Mouse (Mus musculus) embryonic facial prominence, embryonic 14.5 days (tissue): ENCODE measurements around the gene Iah1. TPM values are rescaled to one million over a fixed set of nuclear protein-coding genes. Genes with fewer than 3 reads are reported as not detected.

Source experiments
- ATAC-seq: fragments of 200-750 bp; cut with Nextera tagmentation; 2 replicates; pipeline ENCODE4 v1.8.0; 2017; ENCODE audit warnings: low read depth, moderate number of reproducible peaks, moderate TSS enrichment
- DNase-seq: peaks from one replicate; pipeline ENCODE4 v3.0.0-alpha.2; 2015; ENCODE audit warnings: low spot score
- H3K27ac ChIP-seq: fragments of 300-500 bp; sonication (generic); replicated peaks from 2 replicates; pipeline ENCODE4 v1.5.1; 2014; ENCODE audit warnings: low read depth, mild to moderate bottlenecking, low read length, moderate library complexity
- H3K27me3 ChIP-seq: fragments of 300-500 bp; sonication (generic); replicated peaks from 2 replicates; pipeline ENCODE4 v1.6.1; 2014; ENCODE audit warnings: low read length; ENCODE audit not compliant: control insufficient read depth, insufficient read depth
- H3K36me3 ChIP-seq: fragments of 300-500 bp; sonication (generic); 2 replicates; pipeline ENCODE4 v1.6.1; 2014; ENCODE audit warnings: low read length, mixed read lengths; ENCODE audit not compliant: control insufficient read depth, insufficient read depth
- H3K4me1 ChIP-seq: fragments of 300-500 bp; sonication (generic); 2 replicates; pipeline ENCODE4 v1.6.1; 2014; ENCODE audit warnings: antibody characterized with exemption, low read length; ENCODE audit not compliant: control insufficient read depth, insufficient read depth
- H3K4me2 ChIP-seq: fragments of 300-500 bp; sonication (generic); 2 replicates; pipeline ENCODE4 v1.6.1; 2014; ENCODE audit warnings: low read depth, mild to moderate bottlenecking, low read length, moderate library complexity, mixed read lengths
- H3K4me3 ChIP-seq: fragments of 300-500 bp; sonication (generic); 2 replicates; pipeline ENCODE4 v1.5.1; 2014; ENCODE audit warnings: low read depth, mild to moderate bottlenecking, low read length
- H3K9ac ChIP-seq: fragments of 300-500 bp; sonication (generic); 2 replicates; pipeline ENCODE4 v1.6.1; 2014; ENCODE audit warnings: low read depth, mild to moderate bottlenecking, low read length, moderate library complexity, mixed read lengths
- H3K9me3 ChIP-seq: fragments of 300-500 bp; sonication (generic); 2 replicates; pipeline ENCODE4 v1.6.1; 2016; ENCODE audit warnings: low read length; ENCODE audit not compliant: control insufficient read depth
- WGBS: fragments of 180-500 bp; shearing (Covaris S2); extraction: QIAGEN DNeasy Blood & Tissue Kit; methylation state at CpG from one replicate; pipeline ENCODE4 v1.1.7; 2014; 5-methylcytosine and 5-hydroxymethylcytosine counted together
- polyA plus RNA-seq: library from polyadenylated mRNA; unstranded; fragments of >200 nt; fragmentation: Nextera tagmentation; extraction: Ambion mirVana; gene quantifications from 2 replicates; pipeline ENCODE4 v1.2.1, GENCODE M21; 2014

Iah1 gene
- polyA plus RNA-seq, 1 experiment from 2014 or later, result 45.1 TPM

- H3K9ac ChIP-seq, result no peak overlapping the region
- H3K27me3 ChIP-seq, result no peaks in the 10 kb centered on the region
- H3K4me1 ChIP-seq, result no peaks in the 10 kb centered on the region
- H3K4me3 ChIP-seq, result no peak overlapping the region
- peaks cover 70% of the 10 kb centered on the region for H3K36me3 ChIP-seq
- H3K4me2 ChIP-seq, result no peak overlapping the region
- 94% methylated on average over 5 of the region's 5 CpGs for whole genome bisulfite sequencing
- ATAC-seq (no peak), DNase-seq (no peak)
- no peaks in the 10 kb centered on the region for H3K9me3 ChIP-seq
- H3K27ac ChIP-seq, result no peak overlapping the region
Measured at GRCm38 (mm10) chr12:21340674-21341073, 24.5 kb downstream of the Iah1 start.

- H3K27ac ChIP-seq, result no peak overlapping the region
- H3K9me3 ChIP-seq, result no peaks in the 10 kb centered on the region
- no peak overlapping the region for H3K9ac ChIP-seq
- H3K4me3 ChIP-seq, result no peak overlapping the region
- no peaks in the 10 kb centered on the region for H3K4me1 ChIP-seq
- peaks cover 56% of the 10 kb centered on the region for H3K36me3 ChIP-seq
- 91% methylated on average over 7 of the region's 7 CpGs for WGBS
- ATAC-seq (no peak), DNase-seq (no peak)
- no peaks in the 10 kb centered on the region for H3K27me3 ChIP-seq
- no peak overlapping the region for H3K4me2 ChIP-seq
Measured at GRCm38 (mm10) chr12:21346972-21347371, 30.8 kb downstream of the Iah1 start.

GRCm38 (mm10) chr12:21350113-21350876, 34.1 kb downstream of the Iah1 start:
- H3K27me3 ChIP-seq, result no peaks in the 10 kb centered on the region
- H3K36me3 ChIP-seq, result peaks cover 55% of the 10 kb centered on the region
- H3K9ac ChIP-seq, result no peak overlapping the region
- H3K4me2 ChIP-seq, result no peak overlapping the region
- no peaks in the 10 kb centered on the region for H3K4me1 ChIP-seq
- DNase-seq, result no peak
- H3K4me3 ChIP-seq, result no peak overlapping the region
- H3K27ac ChIP-seq, result no peak overlapping the region
- 68% methylated on average over 7 of the region's 7 CpGs for WGBS
- H3K9me3 ChIP-seq, result no peaks in the 10 kb centered on the region
- no peak for ATAC-seq

- Histone ChIP-seq H3K4me3 (no peak overlapping the region), H3K27me3 (no peaks in the 10 kb centered on the region), H3K27ac (no peak overlapping the region), H3K36me3 (peaks cover 50% of the 10 kb centered on the region), H3K9ac (no peak overlapping the region), H3K4me1 (no peaks in the 10 kb centered on the region), H3K4me2 (no peak overlapping the region), H3K9me3 (no peaks in the 10 kb centered on the region)
- WGBS, result 95% methylated on average over 8 of the region's 8 CpGs
- DNase-seq (no peak), ATAC-seq (no peak)
Measured at GRCm38 (mm10) chr12:21353681-21354080, 37.5 kb downstream of the Iah1 start.

GRCm38 (mm10) chr12:21362686-21363085, 46.5 kb downstream of the Iah1 start:
- Histone ChIP-seq H3K36me3 (no peaks in the 10 kb centered on the region), H3K27ac (no peak overlapping the region), H3K9ac (no peak overlapping the region), H3K4me1 (no peaks in the 10 kb centered on the region), H3K4me3 (no peak overlapping the region), H3K9me3 (no peaks in the 10 kb centered on the region), H3K4me2 (no peak overlapping the region), H3K27me3 (no peaks in the 10 kb centered on the region)
- no peak for DNase-seq
- 79% methylated on average over 2 of the region's 2 CpGs for WGBS
- ATAC-seq, result no peak

GRCm38 (mm10) chr12:21363195-21363594, 47.0 kb downstream of the Iah1 start:
- H3K4me2 ChIP-seq, result no peak overlapping the region
- no peak for DNase-seq
- WGBS, result 86% methylated on average over 3 of the region's 3 CpGs

GRCm38 (mm10) chr12:21364624-21365435, 48.6 kb downstream of the Iah1 start:
- ATAC-seq, result no peak
- DNase-seq, result no peak
- no peaks in the 10 kb centered on the region for H3K4me1 ChIP-seq
- no peaks in the 10 kb centered on the region for H3K27me3 ChIP-seq
- no peak overlapping the region for H3K4me3 ChIP-seq
- no peaks in the 10 kb centered on the region for H3K36me3 ChIP-seq
- H3K4me2 ChIP-seq, result no peak overlapping the region
- no peak overlapping the region for H3K27ac ChIP-seq
- H3K9me3 ChIP-seq, result no peaks in the 10 kb centered on the region
- no peak overlapping the region for H3K9ac ChIP-seq
- 54% methylated on average over 10 of the region's 10 CpGs for WGBS

More at GRCm38 (mm10) chr12:21363195-21363594, 47.0 kb downstream of the Iah1 start:
- H3K27me3 ChIP-seq, result no peaks in the 10 kb centered on the region
- ATAC-seq, result no peak
- H3K27ac ChIP-seq, result no peak overlapping the region
- no peaks in the 10 kb centered on the region for H3K36me3 ChIP-seq
- H3K4me3 ChIP-seq, result no peak overlapping the region
- H3K4me1 ChIP-seq, result no peaks in the 10 kb centered on the region
- H3K9me3 ChIP-seq, result no peaks in the 10 kb centered on the region
- H3K9ac ChIP-seq, result no peak overlapping the region

- no peak for ATAC-seq
- DNase-seq, result no peak
- H3K27ac ChIP-seq, result no peak overlapping the region
- H3K4me3 ChIP-seq, result no peak overlapping the region
- 95% methylated on average over 9 of the region's 9 CpGs for WGBS
- H3K27me3 ChIP-seq, result no peaks in the 10 kb centered on the region
- H3K4me1 ChIP-seq, result no peaks in the 10 kb centered on the region
- H3K4me2 ChIP-seq, result no peak overlapping the region
- no peaks in the 10 kb centered on the region for H3K9me3 ChIP-seq
- no peak overlapping the region for H3K9ac ChIP-seq
- no peaks in the 10 kb centered on the region for H3K36me3 ChIP-seq
Measured at GRCm38 (mm10) chr12:21368376-21369086, 52.3 kb downstream of the Iah1 start.
